Mouse (Mus musculus) small intestine, adult 2 months (tissue): ENCODE results near the gene Hormad2. TPM values are rescaled to one million over a fixed set of nuclear protein-coding genes. Genes with fewer than 3 reads are reported as not detected.

ENCODE experiments used
- H3K27ac ChIP-seq: fragments of 200-500 bp; 2 replicates; pipeline ENCODE4 v1.5.1; 2012; ENCODE audit warnings: low read depth, low read length, control low read depth, inconsistent platforms; ENCODE audit not compliant: insufficient read depth
- H3K27me3 ChIP-seq: fragments of 200-500 bp; 2 replicates; pipeline ENCODE4 v1.6.1; 2012; ENCODE audit warnings: mild to moderate bottlenecking, moderate library complexity, low read length, inconsistent platforms; ENCODE audit not compliant: control insufficient read depth, insufficient read depth
- H3K36me3 ChIP-seq: fragments of 200-500 bp; 2 replicates; pipeline ENCODE4 v1.6.1; 2012; ENCODE audit warnings: mild to moderate bottlenecking, low read length, control low read depth, inconsistent platforms; ENCODE audit not compliant: control insufficient read depth, insufficient read depth
- H3K4me1 ChIP-seq: fragments of 200-500 bp; 2 replicates; pipeline ENCODE4 v1.6.1; 2012; ENCODE audit warnings: low read length, inconsistent platforms, mixed read lengths; ENCODE audit not compliant: control insufficient read depth, insufficient read depth, insufficient read length
- H3K4me3 ChIP-seq: fragments of 200-500 bp; 2 replicates; pipeline ENCODE4 v1.5.1; 2012; ENCODE audit warnings: low read depth, mild to moderate bottlenecking, control low read depth, inconsistent platforms, low read length, moderate library complexity
- CTCF ChIP-seq: fragments of 200-500 bp; IDR thresholded peaks from 2 replicates; pipeline ENCODE4 v1.5.1; 2012; ENCODE audit warnings: low read depth, mild to moderate bottlenecking, control low read depth, inconsistent platforms, low read length, moderate library complexity, mixed read lengths; ENCODE audit not compliant: insufficient replicate concordance, insufficient read length; ENCODE audit errors: extremely low read depth
- POLR2A ChIP-seq: fragments of 200-500 bp; IDR thresholded peaks from 2 replicates; pipeline ENCODE4 v1.6.1; 2012; ENCODE audit warnings: low read depth, mild to moderate bottlenecking, control low read depth, inconsistent platforms, low read length, moderate library complexity
- WGBS: fragments of 180-500 bp; shearing (Covaris S2); methylation state at CpG from one replicate; pipeline ENCODE4 v1.1.7; 2018; 5-methylcytosine and 5-hydroxymethylcytosine counted together
- polyA plus RNA-seq: library from polyadenylated mRNA; depleted of rRNA; stranded (reverse); fragments of >200 nt; gene quantifications from 2 replicates; pipeline ENCODE4 v1.2.3, GENCODE M21; 2012

Hormad2 gene
- polyA plus RNA-seq, 1 experiment, result not detected

GRCm38 (mm10) chr11:4323481-4323880, 117.4 kb downstream of the Hormad2 start:
- H3K27ac ChIP-seq, result no peak overlapping the region
- H3K36me3 ChIP-seq, result no peaks in the 10 kb centered on the region
- no peak overlapping the region for H3K4me3 ChIP-seq
- no peaks in the 10 kb centered on the region for H3K27me3 ChIP-seq
- 68% methylated on average over 11 of the region's 11 CpGs for WGBS
- H3K4me1 ChIP-seq, result no peaks in the 10 kb centered on the region
- TF ChIP-seq CTCF (no peak), POLR2A (no peak)

GRCm38 (mm10) chr11:4322943-4323342, 118.0 kb downstream of the Hormad2 start:
- no peak overlapping the region for H3K27ac ChIP-seq
- H3K36me3 ChIP-seq, result no peaks in the 10 kb centered on the region
- H3K4me3 ChIP-seq, result no peak overlapping the region
- 76% methylated on average over 6 of the region's 6 CpGs for WGBS
- H3K4me1 ChIP-seq, result no peaks in the 10 kb centered on the region
- TF ChIP-seq POLR2A (no peak), CTCF (no peak)
- H3K27me3 ChIP-seq, result no peaks in the 10 kb centered on the region

GRCm38 (mm10) chr11:4320876-4321275, 120.0 kb downstream of the Hormad2 start:
- Histone ChIP-seq H3K36me3 (no peaks in the 10 kb centered on the region), H3K4me1 (no peaks in the 10 kb centered on the region), H3K27ac (no peak overlapping the region), H3K4me3 (no peak overlapping the region), H3K27me3 (no peaks in the 10 kb centered on the region)
- 59% methylated on average over 4 of the region's 4 CpGs for WGBS
- TF ChIP-seq POLR2A (no peak), CTCF (no peak)

GRCm38 (mm10) chr11:4319212-4319955, 121.5 kb downstream of the Hormad2 start:
- no peak for TF ChIP-seq POLR2A
- H3K4me3 ChIP-seq, result no peak overlapping the region
- no peaks in the 10 kb centered on the region for H3K27me3 ChIP-seq
- 81% methylated on average over 14 of the region's 14 CpGs for WGBS
- no peaks in the 10 kb centered on the region for H3K4me1 ChIP-seq
- H3K27ac ChIP-seq, result no peak overlapping the region
- H3K36me3 ChIP-seq, result no peaks in the 10 kb centered on the region

- Histone ChIP-seq H3K4me3 (no peak overlapping the region), H3K27me3 (no peaks in the 10 kb centered on the region), H3K4me1 (no peaks in the 10 kb centered on the region; the same call in 1 of the 2 replicates), H3K27ac (no peak overlapping the region), H3K36me3 (no peaks in the 10 kb centered on the region)
- WGBS, result 35% methylated on average over 3 of the region's 3 CpGs
- TF ChIP-seq POLR2A (no peak), CTCF (no peak)
These were observed 122.9 kb downstream of the Hormad2 start for GRCm38 (mm10) chr11:4318011-4318410.

- H3K4me3 ChIP-seq, result no peak overlapping the region
- no peaks in the 10 kb centered on the region for H3K27me3 ChIP-seq
- H3K4me1 ChIP-seq, result no peaks in the 10 kb centered on the region; the same call in 1 of the 2 replicates
- TF ChIP-seq POLR2A (no peak), CTCF (no peak)
- H3K36me3 ChIP-seq, result no peaks in the 10 kb centered on the region
- 46% methylated on average over 5 of the region's 5 CpGs for WGBS
- H3K27ac ChIP-seq, result no peak overlapping the region
These were observed 123.6 kb downstream of the Hormad2 start for GRCm38 (mm10) chr11:4317287-4317686.

- 85% methylated on average over 4 of the region's 4 CpGs for WGBS
- no peaks in the 10 kb centered on the region for H3K36me3 ChIP-seq
- no peak overlapping the region for H3K4me3 ChIP-seq
- H3K27me3 ChIP-seq, result no peaks in the 10 kb centered on the region
- peaks cover 2% of the 10 kb centered on the region; the same call in 1 of the 2 replicates for H3K4me1 ChIP-seq
- H3K27ac ChIP-seq, result no peak overlapping the region
- no peak for TF ChIP-seq CTCF
- no peak for TF ChIP-seq POLR2A
These were observed 128.7 kb downstream of the Hormad2 start for GRCm38 (mm10) chr11:4312180-4312579.
